Mouse (Mus musculus) stomach, adult 2 months (tissue): Measurements from ENCODE around the gene Araf. TPM values are rescaled to one million over a fixed set of nuclear protein-coding genes. Genes with fewer than 3 reads are reported as not detected.

Experiments
- polyA plus RNA-seq: library from polyadenylated mRNA; depleted of rRNA; stranded (reverse); fragments of >200 nt; gene quantifications from 2 replicates; pipeline ENCODE4 v1.2.3, GENCODE M21; 2012; rRNA removed

Araf gene
- 76.0 and 84.0 TPM in 2 replicates for polyA plus RNA-seq

DNA sequence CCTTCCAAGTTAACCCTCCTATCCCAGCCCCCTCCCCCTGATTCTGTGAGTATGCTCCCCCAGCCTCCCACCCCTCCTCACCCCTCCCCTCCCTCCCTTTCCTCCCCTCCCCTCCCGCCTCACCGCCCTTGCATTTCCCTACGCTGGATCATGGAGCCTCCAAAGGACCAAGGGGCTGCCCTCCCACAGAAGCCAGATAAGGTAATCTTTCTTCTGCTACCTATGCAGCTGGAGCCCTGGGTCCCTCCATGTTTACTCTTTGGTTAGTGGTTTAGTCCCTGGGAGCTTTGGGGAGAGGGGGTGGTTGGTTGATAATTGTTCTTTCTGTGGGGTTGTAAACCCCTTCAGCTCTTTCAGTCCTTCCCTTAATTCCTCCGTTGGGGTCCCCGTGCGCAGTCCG, at the start of gene Araf:
Araf (plus strand) TSS at position 134 of the 400 bp plus-strand sequence.

DNA sequence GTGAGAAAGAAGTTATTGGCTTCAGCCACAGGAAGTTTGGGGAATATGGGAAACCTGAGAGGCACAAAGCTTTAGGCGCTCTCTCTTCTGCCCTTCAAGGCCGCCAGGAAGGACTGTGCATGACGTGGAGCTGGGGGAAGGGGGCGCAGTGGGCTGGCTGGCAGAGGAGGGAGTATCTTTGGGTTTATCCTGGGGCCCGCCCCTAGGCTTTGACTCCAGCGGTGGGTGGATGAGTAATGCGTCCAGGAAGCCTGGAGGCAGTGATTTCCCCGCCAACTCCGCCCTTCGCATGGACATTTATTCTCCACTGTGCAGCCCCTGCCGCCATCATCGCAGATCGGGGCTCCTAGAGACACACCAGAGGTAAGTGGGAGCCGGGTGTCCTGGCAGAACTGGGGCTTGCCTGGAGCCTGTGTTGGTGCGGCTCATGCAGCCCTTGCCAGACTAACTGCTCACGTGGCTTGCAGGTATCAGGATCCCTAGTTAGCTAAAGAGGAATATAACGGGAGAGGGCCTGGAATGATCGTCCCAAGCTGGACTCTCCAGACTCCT, 72.4 kb downstream of the Araf start, which contains the start of gene Timp1:
Timp1 (plus strand) TSS at position 205 of the 552 bp plus-strand sequence.

Other genes starting within 250 kb of the Araf start
- gene Rgn, start 248.0 kb upstream of the Araf start, polyA plus RNA-seq = not detected in 2 replicates
- 21.4 and 28.5 TPM in 2 replicates for gene Rbm10, start 180.3 kb upstream of the Araf start, polyA plus RNA-seq
- gene Ndufb11, start 180.2 kb upstream of the Araf start, polyA plus RNA-seq = 39.1 and 42.1 TPM in 2 replicates
- gene Uba1, start 139.5 kb upstream of the Araf start, polyA plus RNA-seq = 149 and 172 TPM in 2 replicates
- gene Cdk16, start 109.9 kb upstream of the Araf start, polyA plus RNA-seq = 62.6 and 72.1 TPM in 2 replicates
- 0.73 and 1.5 TPM in 2 replicates for gene Usp11, start 93.9 kb upstream of the Araf start, polyA plus RNA-seq
- 7.8 and 12.1 TPM in 2 replicates for gene Timp1, start 72.4 kb downstream of the Araf start, polyA plus RNA-seq
- gene Syn1, start 123.2 kb downstream of the Araf start, polyA plus RNA-seq = 1.1 and 1.7 TPM in 2 replicates
- 8.2 and 9.0 TPM in 2 replicates for gene Cfp, start 133.7 kb downstream of the Araf start, polyA plus RNA-seq
- 4.6 and 6.6 TPM in 2 replicates for gene Elk1, start 152.8 kb downstream of the Araf start, polyA plus RNA-seq
- gene Uxt, start 164.2 kb downstream of the Araf start, polyA plus RNA-seq = 3.9 and 4.4 TPM in 2 replicates